Mouse (Mus musculus): ENCODE measurements around the gene Sf1. TPM values are rescaled to one million over a fixed set of nuclear protein-coding genes. Genes with fewer than 3 reads are reported as not detected.

Gene Sf1
- polyA plus RNA-seq (2016; fragmentation: Nextera tagmentation; extraction: Ambion mirVana), result 115 and 119 TPM in 2 replicates

DNA sequence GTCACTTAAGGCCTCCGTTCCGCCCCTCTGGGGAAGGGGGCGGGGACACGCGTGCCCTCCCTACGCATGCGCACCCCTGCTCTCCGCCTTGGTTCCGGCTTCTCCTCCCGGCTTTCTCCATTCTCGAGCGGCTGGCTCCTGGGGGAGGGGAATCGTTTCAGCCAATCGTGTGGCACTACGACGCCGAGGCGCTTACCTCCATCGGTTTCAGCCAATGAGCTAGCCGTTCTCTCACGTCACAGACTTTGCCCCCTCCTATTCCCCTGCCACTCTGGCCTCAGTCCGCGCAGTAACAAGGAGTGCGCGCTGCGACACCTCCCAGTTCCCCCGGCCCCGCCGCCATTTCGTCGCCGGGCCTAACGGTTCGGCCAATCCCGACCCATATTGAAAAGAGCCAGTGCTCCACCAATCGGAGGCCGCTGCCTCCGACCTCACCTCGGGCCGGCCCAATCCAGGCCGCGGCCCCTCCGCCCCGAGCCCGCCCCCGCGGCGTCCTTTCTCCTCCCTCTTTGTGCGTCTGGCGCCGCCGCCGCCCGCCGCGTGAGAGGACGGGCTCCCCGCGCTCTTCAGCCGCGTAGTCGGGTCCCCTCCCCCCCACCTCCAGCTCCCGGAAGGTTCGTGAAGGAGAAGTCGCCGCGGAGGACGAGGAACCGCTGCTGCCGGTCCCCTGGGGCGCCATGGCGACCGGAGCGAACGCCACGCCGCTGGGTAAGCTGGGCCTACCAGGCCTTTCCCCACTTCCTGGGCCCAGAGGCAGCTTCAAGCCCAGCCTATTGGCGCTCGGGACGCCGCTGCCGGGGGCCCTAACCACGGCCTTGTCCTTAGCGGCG, at the start of gene Sf1:
Sf1 (plus strand) TSS at position 280 of the 830 bp plus-strand sequence.
- peak; percentile 92 for ATAC-seq
- peak within 1 kb of the TSS; percentile 99 for H3K4me3 ChIP-seq
- peak within 1 kb of the TSS; percentile 86 for H3K4me2 ChIP-seq

GRCm38 (mm10) chr19:6313796-6314195, 49.7 kb upstream of the Sf1 start:
- no peak overlapping the region for H3K27ac ChIP-seq
- WGBS (ENCODE audit: insufficient replicate concordance), result 84% methylated on average over 8 of the region's 8 CpGs
- ATAC-seq, result no peak
- peaks cover 74% of the 10 kb centered on the region for H3K36me3 ChIP-seq
- no peaks in the 10 kb centered on the region for H3K9me3 ChIP-seq (replicated peaks)
- no peak overlapping the region for H3K4me2 ChIP-seq
- no peak overlapping the region for H3K9ac ChIP-seq
- no peak overlapping the region for H3K4me3 ChIP-seq
- H3K27me3 ChIP-seq (replicated peaks), result no peaks in the 10 kb centered on the region
- H3K4me1 ChIP-seq, result no peaks in the 10 kb centered on the region

More for the DNA sequence above, at the start of gene Sf1:
- WGBS (ENCODE audit: insufficient replicate concordance), result under 1% methylated on average over 85 of the region's 85 CpGs
- Histone ChIP-seq H3K9me3 (replicated peaks) (no peaks in the 10 kb centered on the region), H3K4me1 (peaks cover 49% of the 10 kb centered on the region), H3K36me3 (peaks cover 58% of the 10 kb centered on the region), H3K9ac (peak within 1 kb of the TSS; percentile 99), H3K27ac (peak within 1 kb of the TSS; percentile 97), H3K27me3 (replicated peaks) (no peaks in the 10 kb centered on the region)

DNA sequence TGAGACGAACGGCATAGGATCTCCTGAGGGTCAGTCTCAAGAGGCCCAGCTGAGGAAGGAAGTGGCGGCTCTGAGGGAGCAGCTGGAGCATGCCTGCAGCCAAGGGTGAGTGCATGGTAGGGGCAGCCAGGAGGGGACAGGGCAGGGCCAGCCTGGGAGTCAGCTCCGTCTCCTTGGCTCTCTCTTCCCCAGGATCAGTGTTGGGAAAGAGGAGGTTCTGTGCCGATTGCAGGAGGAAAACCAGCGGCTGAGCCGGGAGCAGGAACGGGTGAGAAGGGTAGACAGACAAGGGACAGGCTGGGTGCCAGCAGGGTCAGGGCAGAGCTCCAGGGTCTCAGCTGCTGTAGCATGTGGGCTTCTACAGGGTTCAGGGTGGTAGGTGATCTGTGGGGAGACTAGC, 49.0 kb upstream of the Sf1 start:
- Histone ChIP-seq H3K9ac (no peak overlapping the region), H3K4me2 (no peak overlapping the region), H3K4me3 (no peak overlapping the region), H3K36me3 (peaks cover 79% of the 10 kb centered on the region), H3K9me3 (replicated peaks) (no peaks in the 10 kb centered on the region), H3K27ac (no peak overlapping the region), H3K27me3 (replicated peaks) (no peaks in the 10 kb centered on the region), H3K4me1 (no peaks in the 10 kb centered on the region)
- ATAC-seq, result no peak
- WGBS (ENCODE audit: insufficient replicate concordance), result 66% methylated on average over 8 of the region's 8 CpGs

DNA sequence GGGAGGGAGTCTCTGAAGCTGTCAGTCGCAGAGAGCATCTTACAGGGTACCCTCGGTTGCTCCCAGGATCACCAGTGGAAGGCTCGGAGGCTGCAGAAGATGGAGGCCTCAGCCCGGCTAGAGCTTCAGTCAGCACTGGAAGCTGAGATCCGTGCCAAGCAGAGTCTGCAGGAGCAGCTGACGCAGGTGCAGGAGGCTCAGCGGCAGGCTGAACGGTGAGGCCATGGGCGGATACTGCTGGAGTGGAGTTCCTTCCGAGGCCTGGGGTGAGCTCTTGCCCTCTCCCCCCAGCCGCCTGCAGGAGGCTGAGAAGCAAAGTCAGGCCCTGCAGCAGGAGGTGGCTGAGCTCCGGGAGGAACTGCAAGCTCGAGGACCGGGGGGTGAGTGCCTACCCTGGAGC, 47.9 kb upstream of the Sf1 start:
- Histone ChIP-seq H3K9me3 (replicated peaks) (no peaks in the 10 kb centered on the region), H3K4me2 (no peak overlapping the region), H3K4me1 (no peaks in the 10 kb centered on the region), H3K9ac (no peak overlapping the region), H3K4me3 (no peak overlapping the region), H3K36me3 (peaks cover 86% of the 10 kb centered on the region), H3K27ac (no peak overlapping the region), H3K27me3 (replicated peaks) (no peaks in the 10 kb centered on the region)
- no peak for ATAC-seq
- 82% methylated on average over 14 of the region's 14 CpGs for WGBS (ENCODE audit: insufficient replicate concordance)

DNA sequence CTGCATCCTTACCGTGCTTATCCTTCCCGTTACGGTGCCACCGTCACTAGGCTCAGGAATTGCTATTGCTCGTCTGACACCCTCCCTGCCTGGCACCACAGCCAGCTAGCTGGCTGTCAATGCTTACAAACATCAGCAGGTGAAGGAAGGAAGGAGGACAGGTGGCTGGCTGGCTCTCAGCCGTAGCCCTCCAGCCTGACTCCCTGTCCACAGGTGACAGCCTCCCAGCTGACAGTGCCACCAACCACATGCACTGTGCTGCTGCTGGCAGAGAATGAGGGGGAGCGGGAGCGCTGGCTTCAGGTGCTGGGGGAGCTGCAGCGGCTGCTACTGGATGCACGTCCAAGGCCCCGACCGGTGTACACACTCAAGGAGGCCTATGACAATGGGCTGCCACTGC, 45.3 kb upstream of the Sf1 start:
- Histone ChIP-seq H3K9me3 (replicated peaks) (no peaks in the 10 kb centered on the region), H3K9ac (no peak overlapping the region), H3K4me3 (no peak overlapping the region), H3K27me3 (replicated peaks) (no peaks in the 10 kb centered on the region), H3K4me2 (no peak overlapping the region), H3K36me3 (peaks cover 85% of the 10 kb centered on the region), H3K4me1 (peaks cover 8% of the 10 kb centered on the region), H3K27ac (no peak overlapping the region)
- 91% methylated on average over 12 of the region's 12 CpGs for WGBS (ENCODE audit: insufficient replicate concordance)
- ATAC-seq, result no peak

GRCm38 (mm10) chr19:6321358-6321757, 42.1 kb upstream of the Sf1 start:
- Histone ChIP-seq H3K27me3 (replicated peaks) (no peaks in the 10 kb centered on the region), H3K4me1 (peaks cover 8% of the 10 kb centered on the region), H3K9me3 (replicated peaks) (no peaks in the 10 kb centered on the region), H3K9ac (no peak overlapping the region), H3K27ac (no peak overlapping the region), H3K36me3 (peaks cover 64% of the 10 kb centered on the region), H3K4me2 (no peak overlapping the region), H3K4me3 (no peak overlapping the region)
- ATAC-seq, result no peak
- WGBS (ENCODE audit: insufficient replicate concordance), result 63% methylated on average over 8 of the region's 8 CpGs

- no peak overlapping the region for H3K27ac ChIP-seq
- 78% methylated on average over 33 of the region's 33 CpGs for WGBS (ENCODE audit: insufficient replicate concordance)
- no peaks in the 10 kb centered on the region for H3K9me3 ChIP-seq (replicated peaks)
- peaks cover 8% of the 10 kb centered on the region for H3K4me1 ChIP-seq
- peaks cover 57% of the 10 kb centered on the region for H3K36me3 ChIP-seq
- no peak overlapping the region for H3K4me3 ChIP-seq
- no peak for ATAC-seq
- H3K4me2 ChIP-seq, result no peak overlapping the region
- H3K27me3 ChIP-seq (replicated peaks), result no peaks in the 10 kb centered on the region
- no peak overlapping the region for H3K9ac ChIP-seq
These were observed 41.5 kb upstream of the Sf1 start for GRCm38 (mm10) chr19:6321786-6322621.

GRCm38 (mm10) chr19:6324751-6325150, 38.7 kb upstream of the Sf1 start:
- Histone ChIP-seq H3K36me3 (peaks cover 33% of the 10 kb centered on the region), H3K9ac (no peak overlapping the region), H3K9me3 (replicated peaks) (no peaks in the 10 kb centered on the region), H3K4me3 (no peak overlapping the region), H3K27me3 (replicated peaks) (no peaks in the 10 kb centered on the region), H3K27ac (no peak overlapping the region), H3K4me1 (peaks cover 8% of the 10 kb centered on the region), H3K4me2 (no peak overlapping the region)
- WGBS (ENCODE audit: insufficient replicate concordance), result 81% methylated on average over 9 of the region's 9 CpGs
- ATAC-seq, result no peak

GRCm38 (mm10) chr19:6331178-6331577, 32.3 kb upstream of the Sf1 start:
- Histone ChIP-seq H3K4me2 (peak overlapping the region; percentile 57), H3K9me3 (replicated peaks) (no peaks in the 10 kb centered on the region), H3K27ac (no peak overlapping the region), H3K27me3 (replicated peaks) (no peaks in the 10 kb centered on the region), H3K36me3 (no peaks in the 10 kb centered on the region), H3K9ac (peak overlapping the region; percentile 60), H3K4me1 (peaks cover 36% of the 10 kb centered on the region), H3K4me3 (no peak overlapping the region)
- 24% methylated on average over 5 of the region's 5 CpGs for WGBS (ENCODE audit: insufficient replicate concordance)
- no peak for ATAC-seq

GRCm38 (mm10) chr19:6331719-6332516, 31.6 kb upstream of the Sf1 start:
- 21% methylated on average over 13 of the region's 13 CpGs for WGBS (ENCODE audit: insufficient replicate concordance)
- Histone ChIP-seq H3K4me1 (peaks cover 43% of the 10 kb centered on the region), H3K4me3 (peak overlapping the region; percentile 25), H3K9ac (peak overlapping the region; percentile 60), H3K27ac (no peak overlapping the region; the same call in 1 of the 2 replicates), H3K9me3 (replicated peaks) (no peaks in the 10 kb centered on the region), H3K4me2 (peak overlapping the region; percentile 57), H3K27me3 (replicated peaks) (no peaks in the 10 kb centered on the region), H3K36me3 (peaks cover 4% of the 10 kb centered on the region)
- no peak for ATAC-seq

GRCm38 (mm10) chr19:6333761-6334595, 29.5 kb upstream of the Sf1 start:
- peak overlapping the region; percentile 88 for H3K9ac ChIP-seq
- H3K36me3 ChIP-seq, result peaks cover 25% of the 10 kb centered on the region
- no peaks in the 10 kb centered on the region for H3K27me3 ChIP-seq (replicated peaks)
- H3K4me2 ChIP-seq, result peak overlapping the region; percentile 97
- peak overlapping the region; percentile 85 for H3K27ac ChIP-seq
- H3K9me3 ChIP-seq (replicated peaks), result no peaks in the 10 kb centered on the region
- 58% methylated on average over 9 of the region's 9 CpGs for WGBS (ENCODE audit: insufficient replicate concordance)
- ATAC-seq, result no peak; the same call in 1 of the 2 replicates
- H3K4me1 ChIP-seq, result peaks cover 53% of the 10 kb centered on the region
- peak overlapping the region; percentile 82 for H3K4me3 ChIP-seq

All from liver, embryonic 12.5 days (tissue).